Mouse (Mus musculus): Measurements from ENCODE around the gene Prtn3. TPM values are rescaled to one million over a fixed set of nuclear protein-coding genes. Genes with fewer than 3 reads are reported as not detected.
A peak's percentile ranks its signal among the peaks of the same experiment; 100 is the strongest.

The Prtn3 gene
- total and polyA plus RNA-seq, 2 experiments from 2014 or later, result 0.74 TPM; not detected in 1

- Histone ChIP-seq H3K27ac (ENCODE audit: low read depth) (no peak overlapping the region), H3K36me3 (replicated peaks; ENCODE audit: control insufficient read depth, insufficient read depth, low read length) (no peaks in the 10 kb centered on the region), H3K4me2 (ENCODE audit: low read depth, low read length) (no peak overlapping the region), H3K9me3 (replicated peaks; ENCODE audit: control insufficient read depth, low read length) (no peaks in the 10 kb centered on the region), H3K9ac (replicated peaks; ENCODE audit: low read depth, low read length) (no peak overlapping the region), H3K27me3 (ENCODE audit: control insufficient read depth, insufficient read depth, low read length) (no peaks in the 10 kb centered on the region), H3K4me1 (ENCODE audit: control insufficient read depth, insufficient read depth) (0 out of 2 replicates have a peak, but pooled peaks cover 4% of the 10 kb centered on the region), H3K4me3 (ENCODE audit: low read depth, low read length) (no peak overlapping the region)
- no peak for DNase-seq (ENCODE audit: low spot score)
- 96% methylated on average over 3 of the region's 3 CpGs for WGBS
- no peak for ATAC-seq (ENCODE audit: insufficient read depth, low read depth)
- TF ChIP-seq CTCF (IDR thresholded peaks at IDR 0.05; ENCODE audit: low read depth) (no peak), EP300 (IDR thresholded peaks at IDR 0.05; ENCODE audit: low read depth) (no peak)
Observed at GRCm38 (mm10) chr10:79836918-79837317, 37.4 kb upstream of the Prtn3 start.

GRCm38 (mm10) chr10:79838151-79838550, 36.1 kb upstream of the Prtn3 start:
- Histone ChIP-seq H3K9me3 (replicated peaks; ENCODE audit: control insufficient read depth, low read length) (no peaks in the 10 kb centered on the region), H3K27ac (ENCODE audit: low read depth) (no peak overlapping the region), H3K4me2 (ENCODE audit: low read depth, low read length) (no peak overlapping the region), H3K9ac (replicated peaks; ENCODE audit: low read depth, low read length) (no peak overlapping the region), H3K36me3 (replicated peaks; ENCODE audit: control insufficient read depth, insufficient read depth, low read length) (no peaks in the 10 kb centered on the region), H3K27me3 (ENCODE audit: control insufficient read depth, insufficient read depth, low read length) (no peaks in the 10 kb centered on the region), H3K4me1 (ENCODE audit: control insufficient read depth, insufficient read depth) (0 out of 2 replicates have a peak, but pooled peaks cover 6% of the 10 kb centered on the region), H3K4me3 (ENCODE audit: low read depth, low read length) (no peak overlapping the region)
- ATAC-seq (ENCODE audit: insufficient read depth, low read depth), result no peak
- TF ChIP-seq EP300 (IDR thresholded peaks at IDR 0.05; ENCODE audit: low read depth) (no peak), CTCF (IDR thresholded peaks at IDR 0.05; ENCODE audit: low read depth) (no peak)
- WGBS, result 51% methylated on average over 2 of the region's 2 CpGs
- DNase-seq (ENCODE audit: low spot score), result no peak

GRCm38 (mm10) chr10:79840091-79840490, 34.2 kb upstream of the Prtn3 start:
- Histone ChIP-seq H3K9me3 (replicated peaks; ENCODE audit: control insufficient read depth, low read length) (no peaks in the 10 kb centered on the region), H3K4me1 (ENCODE audit: control insufficient read depth, insufficient read depth) (0 out of 2 replicates have a peak, but pooled peaks cover 5% of the 10 kb centered on the region), H3K36me3 (replicated peaks; ENCODE audit: control insufficient read depth, insufficient read depth, low read length) (no peaks in the 10 kb centered on the region), H3K4me2 (ENCODE audit: low read depth, low read length) (peak overlapping the region; percentile 68; the same call in 1 of the 2 replicates), H3K27ac (ENCODE audit: low read depth) (peak overlapping the region; percentile 85), H3K4me3 (ENCODE audit: low read depth, low read length) (no peak overlapping the region), H3K9ac (replicated peaks; ENCODE audit: low read depth, low read length) (no peak overlapping the region), H3K27me3 (ENCODE audit: control insufficient read depth, insufficient read depth, low read length) (no peaks in the 10 kb centered on the region)
- DNase-seq (ENCODE audit: low spot score) (no peak), ATAC-seq (ENCODE audit: insufficient read depth, low read depth) (no peak)
- 83% methylated on average over 3 of the region's 3 CpGs for WGBS
- no peak for TF ChIP-seq CTCF (IDR thresholded peaks at IDR 0.05; ENCODE audit: low read depth)

- H3K9me3 ChIP-seq (replicated peaks; ENCODE audit: control insufficient read depth, low read length), result no peaks in the 10 kb centered on the region
- H3K27me3 ChIP-seq (ENCODE audit: control insufficient read depth, insufficient read depth, low read length), result no peaks in the 10 kb centered on the region
- ATAC-seq (ENCODE audit: insufficient read depth, low read depth) (peak; percentile 88), DNase-seq (ENCODE audit: low spot score) (peak; percentile 88)
- WGBS, result 1% methylated on average over 24 of the region's 24 CpGs
- 0 out of 2 replicates have a peak, but pooled peaks cover 4% of the 10 kb centered on the region for H3K4me1 ChIP-seq (ENCODE audit: control insufficient read depth, insufficient read depth)
- no peaks in the 10 kb centered on the region for H3K36me3 ChIP-seq (replicated peaks; ENCODE audit: control insufficient read depth, insufficient read depth, low read length)
- TF ChIP-seq EP300 (IDR thresholded peaks at IDR 0.05; ENCODE audit: low read depth) (peak; percentile 79), CTCF (IDR thresholded peaks at IDR 0.05; ENCODE audit: low read depth) (peak; percentile 30)
- peak overlapping the region; percentile 85 for H3K27ac ChIP-seq (ENCODE audit: low read depth)
- H3K4me2 ChIP-seq (ENCODE audit: low read depth, low read length), result peak overlapping the region; percentile 68
- peak overlapping the region; percentile 56 for H3K9ac ChIP-seq (replicated peaks; ENCODE audit: low read depth, low read length)
- peak overlapping the region; percentile 46 for H3K4me3 ChIP-seq (ENCODE audit: low read depth, low read length)
Observed at GRCm38 (mm10) chr10:79840644-79841551, 33.4 kb upstream of the Prtn3 start.

GRCm38 (mm10) chr10:79842322-79842721, 32.0 kb upstream of the Prtn3 start:
- no peak overlapping the region for H3K9ac ChIP-seq (replicated peaks; ENCODE audit: low read depth, low read length)
- ATAC-seq (ENCODE audit: insufficient read depth, low read depth), result no peak
- no peak for DNase-seq (ENCODE audit: low spot score)
- no peak overlapping the region for H3K4me2 ChIP-seq (ENCODE audit: low read depth, low read length)
- H3K4me3 ChIP-seq (ENCODE audit: low read depth, low read length), result no peak overlapping the region
- H3K36me3 ChIP-seq (replicated peaks; ENCODE audit: control insufficient read depth, insufficient read depth, low read length), result no peaks in the 10 kb centered on the region
- TF ChIP-seq CTCF (IDR thresholded peaks at IDR 0.05; ENCODE audit: low read depth), result no peak
- no peak for TF ChIP-seq EP300 (IDR thresholded peaks at IDR 0.05; ENCODE audit: low read depth)
- no peak overlapping the region for H3K27ac ChIP-seq (ENCODE audit: low read depth)
- H3K4me1 ChIP-seq (ENCODE audit: control insufficient read depth, insufficient read depth), result 0 out of 2 replicates have a peak, but pooled peaks cover 4% of the 10 kb centered on the region
- H3K27me3 ChIP-seq (ENCODE audit: control insufficient read depth, insufficient read depth, low read length), result no peaks in the 10 kb centered on the region
- WGBS, result 65% methylated on average over 3 of the region's 3 CpGs
- no peaks in the 10 kb centered on the region for H3K9me3 ChIP-seq (replicated peaks; ENCODE audit: control insufficient read depth, low read length)
